Mouse (Mus musculus): ENCODE results near the gene Adcy2.

DNA sequence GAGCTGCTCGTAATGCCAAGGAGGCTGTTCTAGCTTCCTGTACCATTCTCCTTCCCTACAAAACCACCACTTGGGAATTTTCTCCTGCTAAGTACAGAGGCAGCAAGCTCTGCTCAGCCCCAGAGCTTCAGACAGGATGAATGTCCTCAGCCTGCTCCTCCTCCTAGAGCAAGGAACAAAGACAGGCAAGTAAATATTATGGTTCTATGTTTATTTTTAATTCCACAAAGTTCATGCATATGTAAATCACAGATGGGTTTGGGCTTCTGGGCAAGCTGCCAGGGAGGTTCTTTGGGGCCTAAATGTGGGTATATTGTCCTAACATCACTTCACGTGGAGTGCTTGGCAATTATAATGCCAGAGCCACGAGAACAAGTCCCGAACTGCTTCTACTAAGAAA lies 139.3 kb downstream of the Adcy2 start:
- TF ChIP-seq CTCF (IDR thresholded peaks at IDR 0.05; ENCODE audit: low read depth) (no peak), EP300 (IDR thresholded peaks at IDR 0.05; ENCODE audit: low read depth) (no peak)

Data from liver, embryonic 14.5 days (tissue).